Mouse (Mus musculus) lung, embryonic 16.5 days (tissue): Measurements from ENCODE around the gene Ly6g6c. TPM values are rescaled to one million over a fixed set of nuclear protein-coding genes. Genes with fewer than 3 reads are reported as not detected.
A peak's percentile ranks its signal among the peaks of the same experiment; 100 is the strongest.
"Not testable (repeated sequence)": the region's sequence is repeated elsewhere in the genome, so short reads cannot be mapped to it uniquely, and the experiment has no call there.

Experiments used
- ATAC-seq: fragments of 200-750 bp; cut with Nextera tagmentation; 2 replicates; pipeline ENCODE4 v1.8.0; 2017; ENCODE audit warnings: low read depth, mild to moderate bottlenecking, moderate library complexity
- H3K27ac ChIP-seq: fragments of 300-500 bp; sonication (generic); 2 replicates; pipeline ENCODE4 v1.5.1; 2014; ENCODE audit warnings: mild to moderate bottlenecking, control low read depth, low read length
- H3K27me3 ChIP-seq: fragments of 300-500 bp; sonication (generic); 2 replicates; pipeline ENCODE4 v1.6.1; 2014; ENCODE audit warnings: low read depth, low read length, mixed read lengths; ENCODE audit not compliant: control insufficient read depth, insufficient read depth
- H3K36me3 ChIP-seq: fragments of 300-500 bp; sonication (generic); 2 replicates; pipeline ENCODE4 v1.6.1; 2014; ENCODE audit warnings: low read length; ENCODE audit not compliant: control insufficient read depth, insufficient read depth
- H3K4me1 ChIP-seq: fragments of 300-500 bp; sonication (generic); replicated peaks from 2 replicates; pipeline ENCODE4 v1.6.1; 2014; ENCODE audit warnings: low read length, mixed read lengths; ENCODE audit not compliant: control insufficient read depth, insufficient read depth
- H3K4me2 ChIP-seq: fragments of 300-500 bp; sonication (generic); 2 replicates; pipeline ENCODE4 v1.6.1; 2014; ENCODE audit warnings: low read depth, low read length, control low read depth
- H3K4me3 ChIP-seq: fragments of 300-500 bp; sonication (generic); 2 replicates; pipeline ENCODE4 v1.5.1; 2014; ENCODE audit warnings: mild to moderate bottlenecking, low read length, control low read depth
- H3K9ac ChIP-seq: fragments of 300-500 bp; sonication (generic); 2 replicates; pipeline ENCODE4 v1.6.1; 2014; ENCODE audit warnings: low read length, control low read depth
- H3K9me3 ChIP-seq: fragments of 300-500 bp; sonication (generic); 2 replicates; pipeline ENCODE4 v1.6.1; 2016; ENCODE audit warnings: low read length; ENCODE audit not compliant: control insufficient read depth
- whole genome bisulfite sequencing: fragments of 180-500 bp; shearing (Covaris S2); extraction: QIAGEN DNeasy Blood & Tissue Kit; methylation state at CpG from one replicate; pipeline ENCODE4 v1.1.7; 2014; 5-methylcytosine and 5-hydroxymethylcytosine counted together
- polyA plus RNA-seq: library from polyadenylated mRNA; unstranded; fragments of >200 nt; fragmentation: Nextera tagmentation; extraction: Ambion mirVana; gene quantifications from 2 replicates; pipeline ENCODE4 v1.2.1, GENCODE M21; 2015

Ly6g6c gene
- polyA plus RNA-seq, 1 experiment from 2014 or later = 0.53 TPM

- H3K27ac ChIP-seq = no peak overlapping the region
- H3K9ac ChIP-seq = no peak overlapping the region
- peaks cover 6% of the 10 kb centered on the region for H3K4me1 ChIP-seq
- H3K4me2 ChIP-seq = no peak overlapping the region
- 74% methylated on average over 2 of the region's 2 CpGs for WGBS
- ATAC-seq = no peak
- H3K27me3 ChIP-seq = no peaks in the 10 kb centered on the region
- H3K36me3 ChIP-seq = no peaks in the 10 kb centered on the region
- no peaks in the 10 kb centered on the region for H3K9me3 ChIP-seq
- no peak overlapping the region for H3K4me3 ChIP-seq
Measured at GRCm38 (mm10) chr17:35028315-35028714, 36.9 kb upstream of the Ly6g6c start.

GRCm38 (mm10) chr17:35029691-35030532 lies 35.3 kb upstream of the Ly6g6c start:
- H3K27ac ChIP-seq = no peak overlapping the region
- H3K4me3 ChIP-seq = no peak overlapping the region
- no peaks in the 10 kb centered on the region for H3K27me3 ChIP-seq
- 30% methylated on average over 19 of the region's 19 CpGs for WGBS
- H3K4me2 ChIP-seq = no peak overlapping the region
- no peaks in the 10 kb centered on the region for H3K9me3 ChIP-seq
- ATAC-seq = no peak
- H3K36me3 ChIP-seq = no peaks in the 10 kb centered on the region
- H3K4me1 ChIP-seq = peaks cover 5% of the 10 kb centered on the region
- no peak overlapping the region for H3K9ac ChIP-seq

- H3K4me2 ChIP-seq = no peak overlapping the region
- H3K27me3 ChIP-seq = no peaks in the 10 kb centered on the region
- no peaks in the 10 kb centered on the region for H3K36me3 ChIP-seq
- 86% methylated on average over 11 of the region's 11 CpGs for WGBS
- no peak overlapping the region for H3K4me3 ChIP-seq
- H3K4me1 ChIP-seq = peaks cover 3% of the 10 kb centered on the region
- no peak for ATAC-seq
- H3K9me3 ChIP-seq = no peaks in the 10 kb centered on the region
- H3K9ac ChIP-seq = no peak overlapping the region
- no peak overlapping the region for H3K27ac ChIP-seq
Measured at GRCm38 (mm10) chr17:35031272-35031671, 33.9 kb upstream of the Ly6g6c start.

GRCm38 (mm10) chr17:35031880-35032279 lies 33.3 kb upstream of the Ly6g6c start:
- WGBS = 74% methylated on average over 7 of the region's 7 CpGs

GRCm38 (mm10) chr17:35032323-35032870 lies 32.8 kb upstream of the Ly6g6c start:
- no peak overlapping the region for H3K4me3 ChIP-seq
- H3K4me1 ChIP-seq = peaks cover under 1% of the 10 kb centered on the region
- H3K27ac ChIP-seq = no peak overlapping the region
- H3K4me2 ChIP-seq = no peak overlapping the region
- H3K9me3 ChIP-seq = no peaks in the 10 kb centered on the region
- H3K9ac ChIP-seq = no peak overlapping the region
- H3K36me3 ChIP-seq = no peaks in the 10 kb centered on the region
- ATAC-seq = no peak
- WGBS = 60% methylated on average over 8 of the region's 8 CpGs
- H3K27me3 ChIP-seq = no peaks in the 10 kb centered on the region

More at GRCm38 (mm10) chr17:35031880-35032279, 33.3 kb upstream of the Ly6g6c start:
- H3K9me3 ChIP-seq = no peaks in the 10 kb centered on the region
- ATAC-seq = no peak
- H3K27me3 ChIP-seq = no peaks in the 10 kb centered on the region
- no peak overlapping the region for H3K27ac ChIP-seq
- H3K4me3 ChIP-seq = no peak overlapping the region
- H3K9ac ChIP-seq = no peak overlapping the region
- H3K4me2 ChIP-seq = no peak overlapping the region
- H3K36me3 ChIP-seq = no peaks in the 10 kb centered on the region
- peaks cover 3% of the 10 kb centered on the region for H3K4me1 ChIP-seq

GRCm38 (mm10) chr17:35033703-35034102 lies 31.5 kb upstream of the Ly6g6c start:
- H3K4me3 ChIP-seq, H3K27ac ChIP-seq, H3K9me3 ChIP-seq, H3K4me2 ChIP-seq, H3K9ac ChIP-seq, H3K4me1 ChIP-seq, H3K36me3 ChIP-seq, ATAC-seq, H3K27me3 ChIP-seq: not testable (repeated sequence)
- WGBS = 53% methylated on average over 1 of the region's 1 CpGs

- Histone ChIP-seq H3K9me3 (no peaks in the 10 kb centered on the region), H3K4me1 (no peaks in the 10 kb centered on the region), H3K4me3 (no peak overlapping the region), H3K4me2 (no peak overlapping the region), H3K27ac (no peak overlapping the region), H3K9ac (no peak overlapping the region), H3K36me3 (no peaks in the 10 kb centered on the region), H3K27me3 (no peaks in the 10 kb centered on the region)
- ATAC-seq = no peak
- WGBS = 70% methylated on average over 6 of the region's 6 CpGs
Measured at GRCm38 (mm10) chr17:35034896-35035295, 30.3 kb upstream of the Ly6g6c start.

GRCm38 (mm10) chr17:35039121-35039873 lies 25.9 kb upstream of the Ly6g6c start:
- H3K27ac ChIP-seq = no peak overlapping the region
- WGBS = 80% methylated on average over 11 of the region's 11 CpGs
- H3K4me1 ChIP-seq = peaks cover 4% of the 10 kb centered on the region; the same call in 1 of the 2 replicates
- no peak overlapping the region for H3K9ac ChIP-seq
- H3K27me3 ChIP-seq = no peaks in the 10 kb centered on the region
- no peak overlapping the region for H3K4me2 ChIP-seq
- no peak overlapping the region for H3K4me3 ChIP-seq
- no peak for ATAC-seq
- no peaks in the 10 kb centered on the region for H3K36me3 ChIP-seq
- H3K9me3 ChIP-seq = no peaks in the 10 kb centered on the region

- Histone ChIP-seq H3K27me3 (no peaks in the 10 kb centered on the region), H3K9me3 (no peaks in the 10 kb centered on the region), H3K4me1 (peaks cover 26% of the 10 kb centered on the region), H3K4me2 (no peak overlapping the region), H3K9ac (no peak overlapping the region), H3K36me3 (no peaks in the 10 kb centered on the region), H3K27ac (peak overlapping the region; percentile 11), H3K4me3 (no peak overlapping the region)
- ATAC-seq = no peak
- 67% methylated on average over 4 of the region's 4 CpGs for WGBS
Measured at GRCm38 (mm10) chr17:35043794-35044193, 21.4 kb upstream of the Ly6g6c start.
